Mouse (Mus musculus): ENCODE measurements around the gene Recql5. TPM values are rescaled to one million over a fixed set of nuclear protein-coding genes. Genes with fewer than 3 reads are reported as not detected.
A peak's percentile ranks its signal among the peaks of the same experiment; 100 is the strongest.

Gene Recql5
- polyA plus RNA-seq, 1 experiment from 2014 or later = 11.1 TPM

- Histone ChIP-seq H3K36me3 (ENCODE audit: insufficient read depth, low read length) (no peaks in the 10 kb centered on the region), H3K27me3 (ENCODE audit: insufficient read depth, low read length) (no peaks in the 10 kb centered on the region), H3K4me2 (ENCODE audit: low read length) (peak overlapping the region; percentile 21), H3K4me3 (replicated peaks; ENCODE audit: low read depth, low read length) (no peak overlapping the region), H3K9me3 (replicated peaks; ENCODE audit: low read length) (no peaks in the 10 kb centered on the region), H3K27ac (no peak overlapping the region), H3K9ac (ENCODE audit: low read depth, low read length) (0 out of 2 replicates have a peak overlapping the region, but pooled peaks have one; percentile 31), H3K4me1 (replicated peaks; ENCODE audit: insufficient read depth, low read length) (no peaks in the 10 kb centered on the region)
- DNase-seq (ENCODE audit: low spot score) (no peak), ATAC-seq (replicated peaks; ENCODE audit: low FRiP score, low read depth) (no peak)
- 68% methylated on average over 8 of the region's 8 CpGs for WGBS
- no peak for TF ChIP-seq CTCF (IDR thresholded peaks at IDR 0.05; ENCODE audit: low read depth)
Observed at GRCm38 (mm10) chr11:115878071-115878470, 55.2 kb downstream of the Recql5 start.

GRCm38 (mm10) chr11:115877174-115877755, 56.0 kb downstream of the Recql5 start:
- WGBS = 36% methylated on average over 6 of the region's 6 CpGs
- H3K4me3 ChIP-seq (replicated peaks; ENCODE audit: low read depth, low read length) = no peak overlapping the region; the same call in 1 of the 2 replicates
- peak overlapping the region; percentile 21; the same call in 1 of the 2 replicates for H3K4me2 ChIP-seq (ENCODE audit: low read length)
- H3K27ac ChIP-seq = peak overlapping the region; percentile 76
- no peak for TF ChIP-seq CTCF (IDR thresholded peaks at IDR 0.05; ENCODE audit: low read depth)
- 0 out of 2 replicates have a peak overlapping the region, but pooled peaks have one; percentile 40 for H3K9ac ChIP-seq (ENCODE audit: low read depth, low read length)
- H3K4me1 ChIP-seq (replicated peaks; ENCODE audit: insufficient read depth, low read length) = no peaks in the 10 kb centered on the region
- H3K27me3 ChIP-seq (ENCODE audit: insufficient read depth, low read length) = no peaks in the 10 kb centered on the region
- H3K36me3 ChIP-seq (ENCODE audit: insufficient read depth, low read length) = no peaks in the 10 kb centered on the region
- no peaks in the 10 kb centered on the region for H3K9me3 ChIP-seq (replicated peaks; ENCODE audit: low read length)
- ATAC-seq (replicated peaks; ENCODE audit: low FRiP score, low read depth) = peak; percentile 68
- no peak for DNase-seq (ENCODE audit: low spot score)

DNA sequence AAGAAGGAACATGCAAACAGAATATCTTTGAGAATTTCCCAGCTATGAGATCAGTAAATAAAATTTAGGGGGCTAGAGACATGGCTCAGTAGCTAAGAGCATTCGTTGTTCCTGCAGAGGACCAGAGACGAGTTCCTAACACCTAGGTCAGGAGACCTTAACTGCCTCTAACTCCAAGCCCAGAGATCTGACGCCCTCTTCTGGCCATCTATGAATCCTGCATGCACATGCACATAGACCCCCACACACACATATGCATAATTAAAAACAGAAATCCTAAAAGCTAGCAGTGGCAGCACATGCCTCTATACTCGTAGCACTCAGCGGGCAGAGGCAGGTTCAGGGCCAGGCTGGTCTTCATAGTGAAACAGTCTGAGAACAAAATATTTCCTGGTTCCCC, 56.8 kb downstream of the Recql5 start:
- DNase-seq (ENCODE audit: low spot score) = no peak
- no peak overlapping the region for H3K27ac ChIP-seq

GRCm38 (mm10) chr11:115875935-115876334, 57.3 kb downstream of the Recql5 start:
- Histone ChIP-seq H3K36me3 (ENCODE audit: insufficient read depth, low read length) (no peaks in the 10 kb centered on the region), H3K9me3 (replicated peaks; ENCODE audit: low read length) (no peaks in the 10 kb centered on the region), H3K4me2 (ENCODE audit: low read length) (no peak overlapping the region), H3K4me3 (replicated peaks; ENCODE audit: low read depth, low read length) (no peak overlapping the region), H3K27me3 (ENCODE audit: insufficient read depth, low read length) (no peaks in the 10 kb centered on the region), H3K27ac (no peak overlapping the region), H3K9ac (ENCODE audit: low read depth, low read length) (no peak overlapping the region), H3K4me1 (replicated peaks; ENCODE audit: insufficient read depth, low read length) (no peaks in the 10 kb centered on the region)
- DNase-seq (ENCODE audit: low spot score) (no peak), ATAC-seq (replicated peaks; ENCODE audit: low FRiP score, low read depth) (no peak)
- 91% methylated on average over 3 of the region's 3 CpGs for WGBS
- no peak for TF ChIP-seq CTCF (IDR thresholded peaks at IDR 0.05; ENCODE audit: low read depth)

More for the DNA sequence above, 56.8 kb downstream of the Recql5 start:
- no peaks in the 10 kb centered on the region for H3K36me3 ChIP-seq (ENCODE audit: insufficient read depth, low read length)
- H3K9ac ChIP-seq (ENCODE audit: low read depth, low read length) = no peak overlapping the region
- no peaks in the 10 kb centered on the region for H3K27me3 ChIP-seq (ENCODE audit: insufficient read depth, low read length)
- H3K4me1 ChIP-seq (replicated peaks; ENCODE audit: insufficient read depth, low read length) = no peaks in the 10 kb centered on the region
- 86% methylated on average over 5 of the region's 5 CpGs for WGBS
- H3K9me3 ChIP-seq (replicated peaks; ENCODE audit: low read length) = no peaks in the 10 kb centered on the region
- no peak overlapping the region for H3K4me3 ChIP-seq (replicated peaks; ENCODE audit: low read depth, low read length)
- peak; percentile 25; the same call in 1 of the 2 replicates for TF ChIP-seq CTCF (IDR thresholded peaks at IDR 0.05; ENCODE audit: low read depth)
- no peak overlapping the region for H3K4me2 ChIP-seq (ENCODE audit: low read length)
- ATAC-seq (replicated peaks; ENCODE audit: low FRiP score, low read depth) = no peak

GRCm38 (mm10) chr11:115872437-115872836, 60.8 kb downstream of the Recql5 start:
- 65% methylated on average over 4 of the region's 4 CpGs for WGBS
- Histone ChIP-seq H3K4me2 (ENCODE audit: low read length) (no peak overlapping the region), H3K4me3 (replicated peaks; ENCODE audit: low read depth, low read length) (no peak overlapping the region), H3K9ac (ENCODE audit: low read depth, low read length) (no peak overlapping the region), H3K27me3 (ENCODE audit: insufficient read depth, low read length) (no peaks in the 10 kb centered on the region), H3K9me3 (replicated peaks; ENCODE audit: low read length) (no peaks in the 10 kb centered on the region), H3K4me1 (replicated peaks; ENCODE audit: insufficient read depth, low read length) (no peaks in the 10 kb centered on the region), H3K27ac (no peak overlapping the region), H3K36me3 (ENCODE audit: insufficient read depth, low read length) (no peaks in the 10 kb centered on the region)
- no peak for TF ChIP-seq CTCF (IDR thresholded peaks at IDR 0.05; ENCODE audit: low read depth)
- no peak for DNase-seq (ENCODE audit: low spot score)
- no peak for ATAC-seq (replicated peaks; ENCODE audit: low FRiP score, low read depth)

- no peak for DNase-seq (ENCODE audit: low spot score)
- no peak overlapping the region for H3K4me3 ChIP-seq (replicated peaks; ENCODE audit: low read depth, low read length)
- TF ChIP-seq CTCF (IDR thresholded peaks at IDR 0.05; ENCODE audit: low read depth) = no peak
- H3K4me2 ChIP-seq (ENCODE audit: low read length) = no peak overlapping the region
- H3K27me3 ChIP-seq (ENCODE audit: insufficient read depth, low read length) = no peaks in the 10 kb centered on the region
- H3K9me3 ChIP-seq (replicated peaks; ENCODE audit: low read length) = no peaks in the 10 kb centered on the region
- ATAC-seq (replicated peaks; ENCODE audit: low FRiP score, low read depth) = no peak
- WGBS = 71% methylated on average over 8 of the region's 8 CpGs
- H3K9ac ChIP-seq (ENCODE audit: low read depth, low read length) = no peak overlapping the region
- H3K36me3 ChIP-seq (ENCODE audit: insufficient read depth, low read length) = no peaks in the 10 kb centered on the region
- no peak overlapping the region for H3K27ac ChIP-seq
- H3K4me1 ChIP-seq (replicated peaks; ENCODE audit: insufficient read depth, low read length) = no peaks in the 10 kb centered on the region
Observed at GRCm38 (mm10) chr11:115869393-115869792, 63.9 kb downstream of the Recql5 start.

- Histone ChIP-seq H3K27ac (no peak overlapping the region), H3K9ac (ENCODE audit: low read depth, low read length) (no peak overlapping the region), H3K4me3 (replicated peaks; ENCODE audit: low read depth, low read length) (no peak overlapping the region), H3K4me1 (replicated peaks; ENCODE audit: insufficient read depth, low read length) (no peaks in the 10 kb centered on the region), H3K36me3 (ENCODE audit: insufficient read depth, low read length) (no peaks in the 10 kb centered on the region), H3K9me3 (replicated peaks; ENCODE audit: low read length) (no peaks in the 10 kb centered on the region), H3K4me2 (ENCODE audit: low read length) (no peak overlapping the region), H3K27me3 (ENCODE audit: insufficient read depth, low read length) (peaks cover 6% of the 10 kb centered on the region)
- ATAC-seq (replicated peaks; ENCODE audit: low FRiP score, low read depth) (no peak), DNase-seq (ENCODE audit: low spot score) (no peak)
- TF ChIP-seq CTCF (IDR thresholded peaks at IDR 0.05; ENCODE audit: low read depth) = peak; percentile 56
- WGBS = 81% methylated on average over 8 of the region's 8 CpGs
Observed at GRCm38 (mm10) chr11:115863895-115864294, 69.4 kb downstream of the Recql5 start.

All from kidney, postnatal 0 days (tissue).